Mouse (Mus musculus) frontal cortex, postnatal 36 days (tissue): ENCODE data around the gene Spock1.
A peak's percentile ranks its signal among the peaks of the same experiment; 100 is the strongest.

ENCODE experiments used
- DNase-seq, 2 experiments: peaks; one replicate each; pipeline ENCODE4 v3.0.0; 2022; ENCODE audit warnings: low spot score in 2 of 2

The Spock1 gene

DNA sequence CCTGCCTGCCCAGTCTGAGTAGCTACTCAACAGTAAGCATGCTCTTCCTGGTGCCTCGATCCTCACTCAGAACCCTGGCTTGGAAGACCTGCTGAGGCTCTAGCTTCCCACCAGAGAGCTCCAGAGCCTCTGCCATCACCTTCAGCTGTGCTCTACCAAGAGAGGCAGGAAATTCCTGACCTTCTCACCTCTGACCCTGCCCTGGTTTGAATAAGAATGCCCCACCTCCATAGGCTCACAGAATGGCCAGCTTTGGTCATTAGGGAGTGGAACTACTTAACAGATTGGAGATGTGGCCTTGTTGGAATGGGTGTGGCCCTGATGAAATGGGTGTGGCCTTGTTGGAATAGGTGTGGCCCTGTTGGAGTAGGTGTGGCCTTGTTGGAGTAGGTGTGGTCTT, 174.6 kb downstream of the Spock1 start:
- no peak for DNase-seq

DNA sequence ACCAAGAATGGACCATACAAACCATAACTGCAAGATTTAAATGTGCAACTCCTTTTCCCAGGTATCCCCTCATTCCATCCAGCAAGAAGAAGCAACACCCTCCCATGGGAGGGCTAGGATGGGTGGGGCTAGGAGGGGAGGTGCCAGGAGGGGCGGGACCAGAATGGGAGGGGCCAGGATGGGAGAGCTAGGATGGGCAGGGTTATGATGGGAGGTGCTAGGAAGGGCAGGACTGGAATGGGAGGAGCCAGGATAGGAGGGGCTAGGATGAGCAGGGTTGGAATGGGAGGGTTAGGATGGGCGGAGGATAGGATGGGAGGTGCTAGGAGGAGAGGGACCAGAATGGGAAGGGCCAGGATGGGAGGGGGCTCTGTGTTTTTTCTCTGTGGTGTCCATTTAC, 175.9 kb downstream of the Spock1 start:
- no peak for DNase-seq

- DNase-seq, result no peak
Observed at GRCm38 (mm10) chr13:57727716-57728115, 180.4 kb downstream of the Spock1 start.

- DNase-seq, result no peak
Observed at GRCm38 (mm10) chr13:57726654-57727053, 181.5 kb downstream of the Spock1 start.

DNA sequence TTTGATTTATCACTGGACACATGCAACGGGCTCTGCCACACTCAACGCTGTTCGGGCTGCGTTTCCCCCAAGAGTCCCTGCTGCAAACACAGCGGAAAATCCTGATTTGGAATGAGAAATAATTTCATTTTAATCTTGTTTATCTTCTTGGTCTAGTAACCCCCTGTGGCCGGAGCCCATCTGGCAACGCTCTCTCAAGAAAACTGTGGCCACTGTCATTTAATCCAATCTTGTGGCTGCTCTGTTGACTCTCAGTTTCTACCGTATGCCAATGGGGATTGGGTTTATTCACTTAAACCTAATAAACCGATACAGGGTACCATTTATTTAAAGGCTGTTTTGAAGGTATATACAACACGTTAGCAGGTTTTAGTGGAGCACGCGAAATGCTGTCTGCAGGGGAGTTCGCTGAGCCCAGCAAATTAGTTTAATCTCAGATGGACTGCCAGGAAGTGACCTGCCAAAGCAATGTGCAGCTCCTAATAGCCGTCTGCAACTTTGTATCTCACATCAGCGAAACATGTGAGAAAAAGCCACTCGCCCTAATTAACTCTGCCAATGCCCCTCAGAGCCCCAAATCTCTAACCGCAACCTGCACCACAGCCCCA, 185.7 kb downstream of the Spock1 start:
- DNase-seq, result no peak

- peak; percentile 28 to 44 for DNase-seq
Observed at GRCm38 (mm10) chr13:57721524-57722279, 186.4 kb downstream of the Spock1 start.

DNA sequence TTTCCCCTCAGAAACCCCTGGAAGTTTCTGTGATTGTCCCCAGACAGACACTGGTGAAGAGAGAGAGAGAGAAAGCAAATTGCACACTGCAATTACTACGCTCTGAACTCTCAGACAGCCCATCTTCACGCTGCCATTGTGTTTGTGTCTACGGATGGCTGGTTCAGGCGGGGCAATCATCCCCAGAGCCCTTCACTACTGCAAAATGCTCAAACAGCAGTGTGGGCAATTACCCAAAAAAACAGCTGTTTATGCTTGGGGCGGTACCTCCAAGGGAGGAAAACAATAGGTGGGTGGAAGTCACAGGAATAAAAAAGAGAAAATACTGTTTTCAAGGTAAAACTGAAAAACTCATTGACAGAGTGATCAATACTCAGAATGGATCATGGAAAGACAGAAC, 190.0 kb downstream of the Spock1 start:
- no peak for DNase-seq

DNA sequence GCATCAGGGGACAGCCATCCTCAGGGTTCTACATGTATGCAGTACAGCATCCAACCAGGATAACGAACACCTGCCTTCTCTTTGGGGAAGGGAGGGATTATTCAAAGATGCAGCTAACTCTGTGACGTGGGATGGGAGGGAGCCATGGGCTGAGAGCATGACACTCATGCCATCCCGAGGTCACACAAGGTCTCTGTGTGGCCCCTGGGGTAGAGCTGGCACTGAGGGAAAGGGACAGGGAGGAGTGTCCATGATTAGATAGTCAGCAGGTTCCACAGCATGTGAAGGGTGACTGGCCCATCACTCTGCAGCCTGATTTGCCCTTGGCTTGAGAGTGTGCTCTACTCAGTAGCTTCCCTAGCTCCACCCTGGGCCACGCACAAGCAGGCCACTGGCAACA, 195.2 kb downstream of the Spock1 start:
- DNase-seq, result no peak

- no peak for DNase-seq
Observed at GRCm38 (mm10) chr13:57708425-57708824, 199.7 kb downstream of the Spock1 start.

DNA sequence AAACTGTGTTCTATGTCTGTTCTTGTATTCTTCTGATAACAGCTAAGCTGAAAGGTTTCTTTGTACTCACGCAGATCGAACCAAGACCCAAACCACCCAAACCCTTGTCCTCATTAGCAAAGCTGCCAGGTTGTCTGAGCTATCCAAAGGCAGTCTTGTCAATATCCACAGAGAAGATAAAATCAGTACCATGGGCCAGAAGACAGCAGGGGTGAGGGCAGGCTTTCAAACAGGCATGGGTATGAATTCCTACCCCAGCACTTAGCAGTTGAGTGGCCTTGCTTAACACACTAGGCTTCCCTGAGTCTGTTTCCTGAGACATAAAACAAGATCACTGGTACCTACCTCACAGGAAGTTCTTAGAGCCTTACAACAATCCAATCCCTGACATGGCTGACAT, 205.2 kb downstream of the Spock1 start:
- DNase-seq, result no peak

GRCm38 (mm10) chr13:57696685-57697084, 211.4 kb downstream of the Spock1 start:
- DNase-seq, result no peak

- no peak for DNase-seq
Observed at GRCm38 (mm10) chr13:57688926-57689325, 219.2 kb downstream of the Spock1 start.

GRCm38 (mm10) chr13:57686437-57686836, 221.7 kb downstream of the Spock1 start:
- peak in 1 of 2 experiments; percentile 18 for DNase-seq

- DNase-seq, result peak in 1 of 2 experiments; percentile 42
Observed at GRCm38 (mm10) chr13:57685201-57685600, 222.9 kb downstream of the Spock1 start.

GRCm38 (mm10) chr13:57679591-57679990, 228.5 kb downstream of the Spock1 start:
- DNase-seq, result no peak

- no peak for DNase-seq
Observed at GRCm38 (mm10) chr13:57676820-57677219, 231.3 kb downstream of the Spock1 start.

DNA sequence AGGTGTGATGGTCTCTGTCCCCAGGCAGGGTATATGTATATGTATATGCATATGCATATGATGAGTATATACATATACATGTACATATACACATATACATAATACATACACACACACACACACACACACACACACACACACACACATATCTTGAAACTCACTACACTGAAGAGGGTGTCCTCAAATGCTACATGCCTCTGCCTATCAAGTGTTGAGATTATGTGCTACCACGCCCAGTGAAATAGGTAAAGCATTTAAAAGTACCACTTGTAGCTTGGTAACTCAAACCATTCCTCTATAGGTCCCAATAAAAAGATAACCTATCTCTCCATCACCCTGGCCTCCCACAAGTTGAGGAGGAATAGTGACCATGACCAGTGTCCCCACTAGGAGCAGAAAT, 234.7 kb downstream of the Spock1 start:
- DNase-seq, result no peak

GRCm38 (mm10) chr13:57672762-57673161, 235.4 kb downstream of the Spock1 start:
- DNase-seq, result no peak

DNA sequence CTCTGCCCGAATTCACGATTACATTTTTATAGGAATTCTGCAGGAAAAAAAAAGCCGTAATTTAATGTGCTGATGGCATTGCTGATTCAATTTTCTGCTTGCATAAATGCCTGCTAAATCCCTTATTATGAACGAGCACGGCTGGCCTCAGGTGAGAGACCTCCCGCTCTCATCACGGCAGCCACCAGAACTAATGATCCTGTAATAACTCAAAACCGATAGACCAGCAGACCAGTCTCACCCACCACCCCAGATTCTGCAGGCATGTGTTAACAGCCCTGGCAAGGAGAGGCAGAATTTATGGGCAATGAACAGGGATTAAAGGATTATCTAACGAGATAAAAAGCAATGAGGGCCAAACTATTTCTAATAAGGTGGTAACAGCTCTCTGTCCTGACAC, 236.2 kb downstream of the Spock1 start:
- no peak for DNase-seq

DNA sequence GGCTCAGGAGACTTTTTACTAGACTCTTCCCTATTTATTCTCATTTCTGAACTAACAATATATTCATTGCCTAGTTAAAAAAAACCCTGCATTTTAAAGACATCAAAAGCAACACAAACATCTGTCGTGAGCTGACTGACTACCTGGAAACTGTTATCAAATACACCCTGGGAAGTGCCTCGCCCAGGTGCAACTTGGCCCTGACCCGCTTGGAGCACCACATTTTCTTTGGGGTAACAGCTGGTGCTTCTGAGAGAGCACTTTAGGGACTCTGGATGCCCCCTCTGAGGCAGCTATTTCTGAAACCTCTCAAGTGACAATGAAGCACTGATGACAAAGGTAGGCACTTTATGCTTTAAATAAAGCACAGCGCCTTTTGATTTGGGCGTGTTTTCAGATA, 236.8 kb downstream of the Spock1 start:
- no peak for DNase-seq

GRCm38 (mm10) chr13:57667621-57668020, 240.5 kb downstream of the Spock1 start:
- no peak for DNase-seq

- no peak for DNase-seq
Observed at GRCm38 (mm10) chr13:57666173-57666842, 241.8 kb downstream of the Spock1 start.

- no peak for DNase-seq
Observed at GRCm38 (mm10) chr13:57662554-57662953, 245.6 kb downstream of the Spock1 start.
